Mouse (Mus musculus) brown adipose tissue, adult 24 weeks (tissue): ENCODE measurements around the gene Slc38a1. TPM values are rescaled to one million over a fixed set of nuclear protein-coding genes. Genes with fewer than 3 reads are reported as not detected.

ENCODE experiments used
- H3K27ac ChIP-seq: fragments of 200-500 bp; replicated peaks from 2 replicates; pipeline ENCODE4 v1.5.1; 2012; ENCODE audit warnings: low read depth, mild to moderate bottlenecking, low read length
- H3K4me1 ChIP-seq: fragments of 200-500 bp; 2 replicates; pipeline ENCODE4 v1.6.1; 2012; ENCODE audit warnings: low read length, mixed read lengths; ENCODE audit not compliant: control insufficient read depth, insufficient read depth, insufficient read length
- H3K4me3 ChIP-seq: fragments of 200-500 bp; 2 replicates; pipeline ENCODE4 v1.5.1; 2012; ENCODE audit warnings: low read depth, mild to moderate bottlenecking, low read length, moderate library complexity; ENCODE audit not compliant: insufficient read depth
- polyA plus RNA-seq: library from polyadenylated mRNA; stranded (reverse); fragments of >200 nt; gene quantifications from 2 replicates; pipeline ENCODE4 v1.2.4, GENCODE M21; 2012; ENCODE audit not compliant: missing spikeins, insufficient read depth, insufficient read length

Slc38a1 gene
- 0.28 TPM in 1 of 2 replicates, not detected in the other for polyA plus RNA-seq

- Histone ChIP-seq H3K4me3 (peak within 1 kb of the TSS; percentile 63), H3K27ac (no peak within 1 kb of the TSS), H3K4me1 (no peaks in the 10 kb centered on the region; the same call in 1 of the 2 replicates)
Measured at GRCm38 (mm10) chr15:96642436-96643405, at the start of gene Slc38a1. Slc38a1 (minus strand) TSS chr15:96642913.

GRCm38 (mm10) chr15:96692401-96692800 lies 49.7 kb upstream of the Slc38a1 start:
- Histone ChIP-seq H3K4me1 (peaks cover 8% of the 10 kb centered on the region; the same call in 1 of the 2 replicates), H3K27ac (no peak overlapping the region), H3K4me3 (no peak overlapping the region)

- Histone ChIP-seq H3K27ac (no peak overlapping the region), H3K4me1 (peaks cover 5% of the 10 kb centered on the region; the same call in 1 of the 2 replicates), H3K4me3 (no peak overlapping the region)
Measured at GRCm38 (mm10) chr15:96691381-96691780, 48.7 kb upstream of the Slc38a1 start.

GRCm38 (mm10) chr15:96690829-96691228 lies 48.1 kb upstream of the Slc38a1 start:
- H3K27ac ChIP-seq, result no peak overlapping the region
- H3K4me3 ChIP-seq, result no peak overlapping the region
- peaks cover 2% of the 10 kb centered on the region; the same call in 1 of the 2 replicates for H3K4me1 ChIP-seq

DNA sequence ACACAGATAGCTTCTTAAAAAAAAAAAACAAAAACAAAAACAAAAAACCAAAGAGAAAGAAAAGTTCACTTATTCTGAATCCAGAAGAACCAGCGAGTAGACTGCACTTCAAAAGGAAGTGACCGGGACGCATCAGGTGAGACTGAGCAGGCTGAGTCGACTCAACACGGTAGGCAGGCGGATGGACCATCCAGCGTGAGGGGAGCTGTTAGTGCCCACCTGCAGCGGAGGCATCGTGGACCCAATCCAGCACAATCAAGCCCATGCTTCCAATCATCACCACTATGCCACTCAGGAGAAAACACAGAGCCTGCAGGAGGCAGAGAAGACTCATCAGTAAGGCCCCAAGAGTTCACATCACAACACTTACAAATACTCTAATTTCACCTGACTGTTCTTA lies 47.2 kb upstream of the Slc38a1 start:
- Histone ChIP-seq H3K27ac (no peak overlapping the region), H3K4me1 (no peaks in the 10 kb centered on the region), H3K4me3 (no peak overlapping the region)

DNA sequence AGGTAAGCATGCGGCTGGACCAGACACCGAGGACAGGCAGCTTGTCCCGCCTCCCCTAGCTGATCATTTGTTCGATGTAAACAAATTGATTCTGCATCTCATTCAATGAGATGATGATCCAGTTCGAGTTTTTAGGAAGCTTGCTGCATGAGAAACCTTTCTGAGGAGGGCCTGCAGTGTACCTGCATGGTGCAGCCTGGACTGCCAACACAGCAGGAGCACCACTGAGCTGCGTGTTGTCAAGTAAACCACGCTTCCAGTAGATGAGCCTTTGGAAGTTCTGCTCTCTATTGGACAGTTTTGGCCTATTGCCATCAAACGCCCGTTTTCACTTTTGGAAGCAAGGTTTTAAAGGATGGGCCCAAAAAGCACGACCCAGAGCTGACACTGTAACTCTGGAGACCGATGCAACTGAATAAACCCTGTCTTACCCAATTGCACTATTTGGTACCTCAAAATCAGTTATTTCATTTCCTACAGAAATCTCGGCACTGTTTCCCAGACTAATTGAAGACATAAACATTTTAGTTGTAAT lies 46.1 kb upstream of the Slc38a1 start:
- no peak overlapping the region for H3K4me3 ChIP-seq

DNA sequence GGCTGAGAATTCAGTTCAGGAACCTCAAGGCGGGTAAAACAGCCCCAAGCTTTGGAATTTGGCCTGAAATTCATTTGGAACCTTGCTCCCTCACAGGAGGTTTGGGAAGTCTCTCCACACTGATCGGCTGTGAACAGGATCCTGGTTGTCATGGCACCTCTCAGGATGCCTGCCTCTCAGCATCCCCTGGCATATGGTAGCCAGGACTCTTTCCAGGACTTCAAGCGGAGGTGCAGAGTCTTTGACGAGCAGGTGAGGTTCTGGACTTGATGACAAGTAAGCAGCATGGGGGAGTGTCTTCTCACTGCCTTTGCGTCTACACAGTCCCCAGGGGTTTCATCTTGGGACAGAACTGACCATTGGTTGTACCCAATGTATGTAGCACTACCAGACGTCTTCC lies 45.3 kb upstream of the Slc38a1 start:
- H3K27ac ChIP-seq, result no peak overlapping the region
- H3K4me3 ChIP-seq, result no peak overlapping the region
- no peaks in the 10 kb centered on the region for H3K4me1 ChIP-seq

More for the DNA sequence above, 46.1 kb upstream of the Slc38a1 start:
- no peaks in the 10 kb centered on the region for H3K4me1 ChIP-seq
- no peak overlapping the region for H3K27ac ChIP-seq

GRCm38 (mm10) chr15:96687366-96687765 lies 44.7 kb upstream of the Slc38a1 start:
- no peak overlapping the region for H3K27ac ChIP-seq
- H3K4me1 ChIP-seq, result no peaks in the 10 kb centered on the region

DNA sequence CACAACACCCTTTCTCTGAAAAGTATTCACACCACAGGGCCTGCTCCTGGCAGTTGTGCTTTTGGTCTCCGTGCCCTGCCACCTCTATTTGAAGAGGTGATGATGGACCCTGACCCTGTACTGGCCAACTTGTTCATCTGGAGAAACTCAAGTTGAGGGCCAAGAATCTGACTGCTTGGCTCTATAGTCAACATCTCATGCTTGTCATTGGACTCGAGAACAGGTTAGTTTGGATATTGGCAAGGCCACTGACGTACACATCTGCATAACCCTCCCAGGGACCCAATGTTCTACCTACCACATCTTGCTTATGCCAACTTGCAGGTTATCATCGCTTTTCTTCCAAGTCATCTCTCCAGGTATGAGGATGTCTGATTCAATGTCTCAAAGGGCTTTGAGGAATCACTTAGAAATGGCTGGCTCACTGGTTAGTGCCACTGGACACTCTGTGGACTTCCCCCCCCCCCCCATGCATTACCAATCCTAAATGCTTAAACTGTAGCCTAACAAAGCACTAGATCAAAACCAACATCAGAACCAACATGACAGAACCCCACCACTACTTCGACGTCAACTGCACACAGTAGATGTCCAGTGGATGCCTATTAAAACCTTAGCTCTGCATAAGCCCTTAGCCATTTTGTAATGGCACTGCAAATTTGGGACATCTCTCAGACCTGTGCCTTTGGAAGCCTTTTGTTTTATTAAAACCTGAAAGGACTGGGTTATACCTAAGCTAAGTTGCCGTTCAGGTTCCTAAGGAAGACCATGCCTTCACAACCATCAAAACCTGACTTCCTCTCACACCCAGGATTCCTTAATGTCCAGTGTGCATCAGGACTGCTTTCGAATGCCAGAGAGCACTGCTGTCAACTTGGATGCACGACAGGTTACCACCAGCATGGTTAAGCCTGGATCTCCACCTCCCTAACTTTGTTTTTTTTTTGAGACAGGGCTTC lies 43.8 kb upstream of the Slc38a1 start:
- no peaks in the 10 kb centered on the region for H3K4me1 ChIP-seq
- H3K27ac ChIP-seq, result no peak overlapping the region
- H3K4me3 ChIP-seq, result no peak overlapping the region

More at GRCm38 (mm10) chr15:96687366-96687765, 44.7 kb upstream of the Slc38a1 start:
- H3K4me3 ChIP-seq, result no peak overlapping the region

DNA sequence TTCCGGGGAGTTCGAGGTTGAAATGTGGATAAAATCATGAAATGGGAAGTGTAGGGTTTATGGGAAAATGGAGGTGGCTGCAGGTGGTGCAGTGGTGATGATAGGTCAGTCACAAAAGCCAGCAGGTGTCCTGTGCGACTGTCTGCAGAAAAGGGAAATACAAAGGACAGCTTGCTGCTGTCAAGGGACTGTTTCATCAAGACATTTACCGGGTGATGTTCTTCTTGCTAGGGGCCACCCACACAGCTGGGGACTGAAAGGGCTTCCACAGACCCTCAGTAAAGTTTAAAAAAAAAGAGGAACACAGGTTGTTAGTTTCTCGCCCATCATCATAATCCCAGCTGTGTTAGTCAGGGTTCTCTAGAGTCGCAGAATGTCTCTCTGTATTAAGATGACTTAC lies 42.6 kb upstream of the Slc38a1 start:
- H3K27ac ChIP-seq, result no peak overlapping the region
- no peaks in the 10 kb centered on the region for H3K4me1 ChIP-seq
- no peak overlapping the region for H3K4me3 ChIP-seq

DNA sequence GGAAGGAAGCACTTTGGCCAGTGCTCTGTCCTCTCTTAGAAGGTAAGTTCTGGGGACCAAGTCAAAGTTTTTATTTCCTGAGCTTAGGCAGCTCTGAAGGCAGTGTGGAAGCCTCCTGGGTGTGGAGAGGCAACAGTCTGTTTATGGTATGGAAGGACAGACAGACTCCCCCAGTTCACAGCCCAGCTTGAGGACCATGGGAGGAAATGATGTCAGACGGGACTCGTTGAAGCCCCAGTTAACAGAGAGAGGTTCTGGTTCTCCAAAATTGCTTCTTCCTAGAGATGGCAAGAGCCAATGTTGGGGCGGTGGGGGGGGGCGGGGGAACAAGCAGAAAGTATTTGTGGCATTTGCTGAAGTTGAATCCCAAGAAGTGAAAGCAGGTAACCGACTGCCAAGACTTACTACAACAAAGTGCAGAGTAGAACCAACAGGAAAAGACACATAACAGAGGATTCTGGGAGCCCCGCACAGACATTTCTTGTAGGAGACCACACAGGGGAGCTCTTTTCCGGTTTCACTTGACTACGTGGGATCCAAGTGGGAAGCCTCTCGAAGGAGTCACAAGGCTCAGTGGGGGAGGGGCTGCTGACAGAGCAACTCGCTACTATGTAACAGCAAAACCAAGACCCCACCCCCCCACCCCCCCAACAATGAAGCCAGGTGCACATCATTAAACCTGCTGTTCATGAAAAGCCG lies 41.6 kb upstream of the Slc38a1 start:
- peak overlapping the region; percentile 1; the same call in 1 of the 2 replicates for H3K4me3 ChIP-seq
- no peaks in the 10 kb centered on the region for H3K4me1 ChIP-seq

DNA sequence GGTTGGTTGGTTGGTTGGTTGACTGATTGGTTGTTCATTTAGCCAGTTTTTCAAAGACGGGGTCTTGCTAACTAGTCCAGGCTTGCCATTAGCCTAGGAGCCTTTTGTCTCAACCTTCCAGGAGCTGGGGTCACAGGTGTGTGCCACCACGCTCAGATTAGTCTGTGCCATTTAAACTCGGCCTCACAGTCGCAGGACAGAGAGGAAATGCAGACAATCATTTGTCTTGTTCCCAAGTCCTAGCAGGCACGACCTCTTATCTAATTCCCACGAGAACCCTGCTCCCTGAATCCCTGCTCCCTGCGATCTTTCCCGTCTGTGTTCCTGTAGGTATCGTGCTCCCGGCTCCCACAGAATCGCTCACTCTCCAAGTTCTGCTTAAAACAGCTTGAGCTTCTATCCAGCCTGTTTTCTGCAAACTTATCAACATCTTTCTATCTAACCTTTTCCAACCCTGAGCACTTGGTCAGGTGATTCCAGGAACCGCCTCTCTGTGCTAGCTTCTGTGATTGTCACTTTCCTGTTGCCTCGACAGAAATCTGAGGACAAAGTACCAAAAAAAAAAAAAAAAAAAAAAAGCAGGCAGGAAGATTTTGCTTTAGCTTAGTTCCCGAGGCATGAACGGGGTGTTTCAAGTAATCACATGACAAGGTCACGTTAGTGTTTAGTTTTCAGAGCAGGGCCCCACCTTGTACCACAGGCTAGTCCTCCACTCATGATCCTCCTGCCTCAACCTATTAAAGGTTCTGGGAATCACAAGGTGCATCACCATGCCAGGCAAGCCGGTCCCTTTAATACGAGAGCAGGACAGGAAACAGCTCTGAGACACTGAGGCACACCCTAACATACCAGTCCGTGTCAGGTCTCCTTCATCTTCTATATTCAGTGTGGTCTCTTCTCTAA lies 36.4 kb upstream of the Slc38a1 start:
- Histone ChIP-seq H3K4me1 (no peaks in the 10 kb centered on the region), H3K27ac (no peak overlapping the region), H3K4me3 (no peak overlapping the region)

More for the DNA sequence above, 41.6 kb upstream of the Slc38a1 start:
- H3K27ac ChIP-seq, result no peak overlapping the region

GRCm38 (mm10) chr15:96676518-96676917 lies 33.8 kb upstream of the Slc38a1 start:
- Histone ChIP-seq H3K4me3 (no peak overlapping the region), H3K4me1 (no peaks in the 10 kb centered on the region), H3K27ac (no peak overlapping the region)
